Mouse (Mus musculus) mature B cell (primary cell): Measurements from ENCODE around the gene Trp73.

Experiments
- in situ Hi-C: fragments of 300-500 bp; cut with MboI; formaldehyde crosslinking; loops from 2 replicates; pipeline ENCODE4 v1.14.3; 2019

Trp73 gene

DNA sequence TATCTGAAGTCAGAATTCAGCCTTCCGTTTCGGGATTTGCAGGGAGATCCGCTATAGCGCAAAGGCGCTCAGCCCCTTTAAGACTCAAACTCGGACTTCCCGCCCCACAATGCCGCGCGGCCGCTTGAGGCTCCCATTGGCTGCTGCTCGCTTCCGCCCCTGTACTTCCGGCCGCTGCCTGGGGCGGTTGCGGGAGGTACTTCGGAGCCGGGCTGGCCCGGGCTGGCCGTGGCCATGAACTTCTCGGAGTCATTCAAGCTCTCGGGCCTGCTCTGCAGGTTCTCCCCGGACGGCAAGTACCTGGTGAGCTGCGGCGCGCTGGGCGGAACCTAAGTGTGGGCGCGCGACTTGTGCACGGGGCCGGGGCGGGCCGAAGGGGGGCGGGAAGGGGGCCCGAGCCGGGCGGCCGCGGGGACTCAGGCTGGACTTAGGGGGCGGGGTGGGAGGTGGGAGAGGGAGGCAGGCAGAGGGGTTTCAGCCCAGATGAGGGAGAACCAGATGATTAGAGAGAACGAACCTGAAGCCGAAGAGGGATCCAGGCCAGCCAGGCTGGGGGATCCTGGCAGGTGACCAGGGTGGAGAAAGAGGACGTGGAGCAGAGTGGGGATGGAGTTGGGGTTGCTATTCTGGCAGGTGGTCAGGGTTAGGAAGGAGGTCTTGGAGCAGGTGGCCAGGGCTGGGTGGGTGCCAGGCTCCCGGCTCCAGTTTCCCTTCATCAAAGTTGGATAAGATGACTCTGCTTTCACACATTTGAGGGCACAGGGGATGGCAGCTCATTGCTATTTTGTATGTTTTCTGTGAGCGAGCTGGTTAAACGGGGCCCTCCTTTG, 2.4 kb upstream of the Trp73 start, which contains the start of gene Wrap73:
Gene Wrap73, plus strand, starts transcription at position 162 of the 830 bp plus-strand sequence.
- in situ Hi-C loops, result no loop called here

DNA sequence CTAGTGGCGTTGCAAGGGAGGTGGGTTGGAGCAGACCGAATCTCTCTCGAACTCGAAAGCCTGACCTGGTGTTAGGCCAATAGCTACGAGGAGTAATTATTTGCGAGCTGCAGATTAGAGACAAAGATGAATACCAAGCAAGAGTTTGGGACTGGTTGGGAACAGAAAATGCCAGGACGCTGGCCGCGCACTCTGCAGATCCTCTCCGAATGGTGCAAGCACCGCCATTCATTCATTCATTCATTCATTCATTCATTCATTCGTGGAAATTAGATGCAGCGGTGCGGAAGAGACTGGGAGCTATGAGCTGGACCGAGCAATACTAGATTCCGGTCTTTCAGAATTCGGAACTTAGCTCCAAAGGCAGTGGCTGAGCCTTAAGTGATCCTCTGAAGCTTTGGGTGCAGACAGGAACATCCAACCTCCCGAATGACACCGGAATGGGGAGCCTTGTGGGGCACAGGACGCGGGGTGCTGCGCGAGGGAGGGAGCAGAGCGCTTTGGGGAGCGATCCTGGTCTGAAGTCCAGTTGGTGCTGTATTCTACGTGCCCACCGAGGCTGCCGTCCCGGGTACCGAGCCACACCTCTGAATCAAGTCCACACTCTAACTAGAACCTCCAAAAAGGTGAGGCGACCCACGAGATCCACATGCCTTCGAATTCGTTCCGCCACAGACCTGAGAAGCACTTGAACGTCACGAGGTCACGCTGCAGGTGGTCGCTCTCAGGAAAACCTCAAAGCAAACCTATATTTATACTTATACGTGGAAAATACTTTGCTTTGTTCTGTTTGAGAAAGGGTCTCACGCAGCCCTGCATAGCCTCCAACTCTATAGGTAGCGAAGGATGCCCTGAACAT, 1.2 kb upstream of the Trp73 start:
- in situ Hi-C loops, result no loop called here

DNA sequence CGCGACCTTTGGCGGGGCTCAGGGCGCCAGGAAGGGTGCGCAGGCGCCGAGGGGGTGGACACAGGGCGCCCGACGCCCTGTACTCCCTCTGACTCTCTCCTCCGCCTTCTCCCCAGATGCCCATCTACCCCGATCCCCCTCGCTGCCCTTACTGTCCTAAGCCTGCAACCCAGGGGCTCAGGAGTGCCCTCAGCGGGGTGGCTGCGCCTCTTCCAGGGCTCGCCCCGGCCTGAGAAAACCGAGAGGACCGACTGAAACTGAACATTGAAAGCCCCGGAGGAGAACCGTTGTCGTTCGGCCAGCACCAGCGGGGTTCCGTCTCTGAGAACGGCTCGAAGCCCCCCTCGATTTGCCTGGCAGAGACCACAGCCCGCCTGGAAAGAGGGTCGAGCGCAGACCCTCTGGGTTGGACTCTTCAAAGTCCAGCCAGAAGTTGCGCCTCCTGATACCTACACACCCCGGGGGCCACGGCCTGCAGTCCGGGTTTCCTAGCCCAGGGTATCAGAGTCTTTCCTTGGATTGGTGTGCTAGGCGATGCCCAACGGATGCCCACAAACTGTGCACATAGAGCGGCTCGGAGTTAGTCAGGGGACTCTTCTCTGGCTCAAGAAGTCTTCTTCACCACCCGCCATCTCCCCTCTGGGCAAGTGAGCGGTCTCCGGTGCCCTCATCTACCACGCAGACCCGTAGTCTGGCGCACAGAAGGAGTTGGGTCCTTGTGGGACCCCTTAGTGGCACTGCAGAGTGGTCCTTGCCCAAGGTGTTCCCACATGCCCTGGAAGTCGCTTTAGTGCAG, 403 bp upstream of the Trp73 start:
- in situ Hi-C loops, result no loop called here

DNA sequence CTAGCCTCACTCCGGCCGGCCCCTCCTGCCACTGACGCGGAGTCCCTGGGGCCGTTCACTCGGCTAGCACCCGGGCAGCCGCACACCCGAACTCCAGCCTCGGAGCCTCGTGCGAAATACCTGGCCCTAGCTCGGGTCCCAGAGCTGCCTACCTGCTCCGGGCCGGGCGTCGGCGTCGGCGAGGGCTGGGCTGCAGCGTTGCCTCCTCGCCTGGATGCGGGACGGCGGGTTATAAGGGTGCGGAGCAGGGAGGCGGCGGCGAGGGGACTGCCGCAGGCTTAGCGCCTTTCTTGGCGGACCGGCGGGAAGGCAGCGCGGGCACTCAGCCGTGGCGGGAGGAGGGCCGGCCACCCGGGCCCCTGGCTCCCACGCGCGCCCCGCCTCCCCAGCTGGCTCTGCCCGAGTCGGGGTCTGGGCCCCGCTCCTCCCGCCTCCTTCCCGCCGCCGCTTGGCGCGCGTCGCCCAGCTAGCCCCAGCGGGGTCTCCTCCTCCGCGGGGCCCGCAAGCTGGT, 282 bp downstream of the Trp73 start:
- in situ Hi-C loops, result no loop called here

- in situ Hi-C loops, result no loop called here
Measured at GRCm38 (mm10) chr4:154137139-154137538, 2.9 kb downstream of the Trp73 start.

DNA sequence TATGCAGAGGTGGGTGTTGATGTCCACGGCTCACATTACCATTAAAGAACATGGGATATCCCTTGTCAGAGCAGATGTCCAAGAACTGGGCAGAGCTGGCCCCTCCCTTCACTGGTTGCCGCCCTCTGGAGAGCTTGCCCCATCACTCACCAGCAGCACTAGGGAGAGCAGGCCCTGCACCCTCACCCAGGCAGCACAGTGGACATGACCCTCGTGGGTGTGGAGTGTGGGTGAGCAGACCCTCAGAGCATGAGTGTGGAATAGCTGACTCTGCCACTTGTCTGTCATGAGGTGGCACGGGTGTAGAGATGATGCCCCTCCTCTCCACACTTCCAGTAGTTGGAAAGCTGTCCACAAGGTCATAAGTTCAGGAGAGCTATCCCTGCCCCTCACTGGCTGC, 5.2 kb downstream of the Trp73 start:
- in situ Hi-C loops, result no loop called here

GRCm38 (mm10) chr4:154131894-154132293, 8.1 kb downstream of the Trp73 start:
- in situ Hi-C loops, result no loop called here

DNA sequence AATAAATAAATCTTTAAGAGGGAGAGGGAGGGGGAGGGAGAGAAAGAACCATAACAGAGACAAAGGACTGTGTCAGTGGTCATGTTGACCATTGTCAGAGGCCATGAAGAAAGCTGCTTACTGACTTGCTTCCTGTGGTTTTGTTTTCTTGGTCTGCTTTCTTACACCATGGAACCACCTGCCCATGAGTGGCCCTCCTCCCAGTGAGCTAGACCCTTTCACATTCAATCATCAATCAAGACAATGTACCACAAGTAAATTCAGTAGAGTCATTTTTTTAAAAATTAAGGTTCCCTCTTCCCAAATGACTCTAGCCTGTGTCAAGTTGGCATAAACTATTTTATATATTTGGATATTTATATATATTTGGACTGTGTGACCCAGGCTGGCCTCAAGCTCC, 10.1 kb downstream of the Trp73 start:
- in situ Hi-C loops, result no loop called here

DNA sequence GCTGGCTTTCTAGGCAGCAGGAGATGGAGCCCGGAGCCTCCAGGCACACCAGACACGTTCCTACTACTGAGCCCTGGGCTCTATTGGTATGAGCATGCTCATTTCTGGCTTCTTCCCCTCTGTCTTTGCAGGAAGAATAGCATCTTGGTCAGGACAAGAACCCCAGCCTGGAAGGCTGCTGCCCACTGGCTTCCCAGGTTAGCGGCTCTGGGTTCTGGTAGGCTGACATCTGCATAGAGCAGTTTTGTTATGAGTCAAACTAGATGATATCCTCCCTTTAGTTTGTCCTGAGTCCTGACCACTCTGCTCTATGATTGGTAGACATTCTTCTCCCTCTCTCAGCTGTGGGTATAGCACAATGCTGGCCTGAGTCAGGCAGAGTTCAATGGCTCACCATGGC, 12.7 kb downstream of the Trp73 start:
- in situ Hi-C loops, result no loop called here

DNA sequence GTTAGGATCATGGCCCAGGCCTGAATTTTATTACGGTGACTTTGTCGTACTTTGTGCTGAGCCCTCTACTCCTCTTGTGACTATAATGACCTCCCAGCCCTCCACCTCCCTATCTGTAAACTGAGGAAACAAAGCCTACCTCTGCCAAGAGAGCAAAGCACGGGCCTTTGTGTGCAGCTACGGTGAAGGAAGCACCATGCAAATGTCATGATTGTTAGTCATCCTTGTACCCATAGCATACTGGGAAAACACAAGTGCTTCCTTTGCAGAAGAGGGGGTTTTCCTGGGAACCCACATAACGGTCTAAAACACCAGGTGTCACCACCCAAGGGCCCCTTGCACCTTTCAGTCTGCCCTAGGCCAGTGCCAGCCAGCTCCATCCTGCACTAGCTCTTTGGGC, 14.8 kb downstream of the Trp73 start:
- in situ Hi-C loops, result no loop called here

DNA sequence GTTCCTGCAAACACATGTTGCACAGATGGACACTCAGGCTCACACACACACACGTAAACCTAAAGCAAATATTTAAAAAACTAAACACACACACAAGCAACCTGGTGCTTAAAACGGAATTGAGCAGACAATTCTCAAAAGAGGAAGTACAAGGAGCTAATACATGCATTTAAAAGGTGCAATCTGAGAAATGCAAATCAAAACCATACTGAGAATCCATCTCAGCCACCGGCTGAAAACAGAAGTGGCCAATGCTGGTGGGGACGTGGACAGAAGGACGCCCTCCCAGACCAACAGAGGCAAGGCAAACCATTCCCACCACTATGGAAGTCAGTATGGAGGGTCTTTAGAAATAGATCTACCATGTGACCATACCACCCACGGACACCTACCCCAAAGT, 16.5 kb downstream of the Trp73 start:
- in situ Hi-C loops, result no loop called here

DNA sequence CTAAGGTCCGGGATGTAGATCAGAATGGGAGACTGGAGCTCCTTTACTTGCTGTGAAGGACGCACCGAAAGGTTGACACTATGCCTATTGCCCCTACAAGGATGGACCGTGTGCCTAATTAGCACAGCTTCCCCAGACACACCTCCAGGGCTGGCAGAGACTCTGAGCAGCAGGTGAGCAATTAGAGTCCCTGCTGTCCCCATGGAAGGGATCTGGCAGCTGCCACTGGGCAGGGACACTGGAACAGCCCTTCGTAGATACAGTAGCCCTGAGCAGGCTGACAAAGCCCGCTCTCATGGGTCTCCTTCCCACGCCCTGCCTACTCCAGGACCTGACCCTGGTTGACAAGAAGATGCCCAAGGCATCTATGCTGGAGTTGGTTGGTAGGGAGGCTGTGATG, 17.6 kb downstream of the Trp73 start:
- in situ Hi-C loops, result no loop called here

DNA sequence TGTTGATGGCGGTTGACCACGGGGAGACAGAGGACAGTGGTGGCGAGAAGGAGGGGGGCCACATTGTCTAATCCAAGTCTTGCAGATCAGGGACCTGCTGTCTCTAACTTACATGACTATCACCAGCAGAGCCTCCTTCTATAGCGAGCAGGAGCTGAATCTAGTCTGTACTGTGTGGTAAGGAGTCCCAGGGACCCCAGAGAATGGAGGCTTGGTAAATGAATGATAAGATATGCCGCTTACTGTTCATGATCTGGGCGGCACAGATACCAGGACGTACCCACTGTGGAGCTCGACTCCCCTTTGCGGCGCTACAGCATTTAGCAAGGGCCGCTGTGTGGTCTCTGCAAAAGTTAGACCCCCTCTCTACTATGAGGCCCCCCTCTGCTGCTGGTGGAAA, 18.2 kb downstream of the Trp73 start:
- in situ Hi-C loops, result no loop called here

DNA sequence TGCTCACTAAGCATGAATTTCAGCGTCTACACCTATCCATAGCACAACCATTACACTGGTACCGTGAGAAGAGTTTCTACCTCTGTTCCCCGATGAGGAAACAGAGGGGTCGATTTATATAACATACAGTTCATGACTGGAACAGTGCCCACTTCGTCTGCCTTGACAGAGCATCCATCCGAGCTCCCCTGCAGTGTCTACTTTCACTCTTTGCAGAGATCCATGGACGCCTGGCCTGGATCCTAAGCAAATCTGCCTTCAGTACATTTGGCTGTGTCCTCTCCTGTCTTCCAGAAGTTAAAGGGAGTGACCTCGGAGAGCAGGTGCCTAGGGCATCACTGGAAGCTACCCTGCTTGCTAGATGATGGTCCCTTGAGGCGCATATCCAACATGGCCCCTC, 20.8 kb downstream of the Trp73 start:
- in situ Hi-C loops, result no loop called here

DNA sequence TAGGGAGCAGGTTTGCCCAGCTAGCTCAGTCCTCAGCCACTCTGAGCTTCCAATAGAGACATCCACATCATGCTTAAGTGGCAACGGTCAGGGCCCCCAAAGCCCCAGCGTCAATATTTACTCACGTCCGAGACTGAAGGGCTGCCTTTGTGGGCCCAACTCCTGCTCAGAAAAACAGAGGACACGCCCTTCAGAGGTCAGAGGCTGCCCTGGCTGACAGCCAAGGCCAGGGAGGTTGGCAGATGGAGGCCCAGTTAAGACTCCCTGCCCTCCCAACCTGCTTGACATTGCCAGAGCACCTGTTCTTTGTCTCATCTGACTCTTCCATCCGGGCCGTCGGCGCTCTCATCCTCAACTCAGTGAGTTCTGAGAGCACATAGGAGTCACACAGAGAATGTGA, 21.2 kb downstream of the Trp73 start:
- in situ Hi-C loops, result no loop called here

DNA sequence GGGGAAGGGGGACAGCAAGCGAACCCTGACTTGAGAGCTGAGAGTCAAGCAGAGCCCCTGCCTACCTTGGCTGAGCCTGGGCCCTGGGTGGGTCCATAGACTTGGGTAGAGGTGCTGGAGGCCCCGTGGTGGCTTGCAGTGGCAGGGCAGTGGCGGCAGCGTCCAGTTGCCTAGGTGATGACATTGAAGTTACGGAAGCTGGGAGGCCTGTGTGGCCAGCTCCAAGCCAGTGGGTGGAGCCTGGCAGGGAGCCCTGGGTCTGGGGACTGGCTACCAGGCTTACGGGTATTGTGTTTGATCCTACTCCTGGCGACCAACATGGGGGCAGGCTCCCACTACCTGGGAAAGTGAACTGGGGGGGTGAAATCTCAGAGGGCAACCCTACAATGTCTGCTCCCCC, 23.6 kb downstream of the Trp73 start:
- in situ Hi-C loops, result no loop called here

- in situ Hi-C loops, result no loop called here
Measured at GRCm38 (mm10) chr4:154109850-154110243, 30.2 kb downstream of the Trp73 start.

DNA sequence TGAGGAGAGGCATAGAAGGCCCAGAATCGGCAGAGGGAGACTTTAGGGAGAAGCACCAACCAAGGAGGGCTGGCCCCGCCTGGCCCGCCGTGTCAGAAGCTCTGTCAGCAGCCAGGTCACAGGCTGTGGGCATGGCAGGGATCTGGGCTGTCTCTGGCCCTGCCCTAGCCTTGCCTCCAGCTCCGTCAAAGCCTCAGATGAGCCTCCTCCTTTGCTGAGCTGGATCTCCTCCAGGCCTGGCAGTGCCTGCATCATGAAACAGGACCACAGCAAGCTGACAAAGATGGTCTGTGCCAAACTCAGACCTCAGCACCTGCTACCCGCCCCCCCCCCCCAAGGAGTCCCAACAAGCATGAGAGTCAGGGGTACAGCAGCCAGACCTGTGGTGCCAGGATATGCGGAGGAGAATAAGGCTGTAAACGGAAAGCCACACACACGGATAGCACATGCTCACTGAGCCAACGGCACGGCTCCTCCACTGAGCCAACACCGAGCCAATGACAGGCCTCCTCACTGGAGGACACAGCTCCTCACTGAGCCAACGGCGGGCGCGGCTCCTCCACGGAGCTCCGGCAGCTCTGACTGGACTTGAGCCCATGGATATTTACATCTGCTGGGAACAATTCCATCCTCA, 30.7 kb downstream of the Trp73 start:
- in situ Hi-C loops, result no loop called here

GRCm38 (mm10) chr4:154106497-154107061, 33.4 kb downstream of the Trp73 start:
- in situ Hi-C loops, result no loop called here

DNA sequence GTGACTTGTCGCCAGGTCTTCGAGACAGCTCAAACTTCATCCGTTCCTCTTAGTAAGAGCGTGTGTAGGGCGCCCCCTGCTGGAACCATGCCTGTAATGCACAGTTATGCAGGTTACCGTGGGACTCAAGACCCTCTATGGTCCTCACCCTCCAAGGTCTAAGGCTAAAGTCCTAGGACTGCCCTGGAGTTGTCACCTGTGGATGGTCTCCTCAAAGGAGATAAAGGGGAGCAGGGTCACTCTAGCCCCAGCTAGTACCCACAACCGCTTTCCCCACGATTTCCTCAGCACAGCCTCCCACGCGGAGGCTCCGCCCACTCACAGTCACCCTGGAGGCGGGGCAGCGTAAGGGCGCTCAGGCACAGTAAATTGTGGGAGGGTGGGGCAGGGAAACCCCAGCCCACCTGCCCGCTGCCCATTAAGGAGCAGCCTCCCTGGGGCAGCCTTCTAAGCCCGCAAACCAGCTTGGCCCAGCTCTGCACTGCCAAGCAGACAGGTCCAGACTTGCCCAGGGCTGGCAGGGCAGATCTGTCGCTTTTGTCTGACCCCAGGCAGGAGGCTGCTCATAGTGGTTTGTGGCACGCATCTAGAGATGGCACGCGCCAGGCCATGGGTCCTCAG, 34.5 kb downstream of the Trp73 start:
- in situ Hi-C loops, result no loop called here

- in situ Hi-C loops, result no loop called here
Measured at GRCm38 (mm10) chr4:154103912-154104311, 36.1 kb downstream of the Trp73 start.
